Mouse (Mus musculus): ENCODE measurements around the gene 1700031F05Rik. TPM values are rescaled to one million over a fixed set of nuclear protein-coding genes. Genes with fewer than 3 reads are reported as not detected.

Gene 1700031F05Rik
- not detected in 2 replicates for polyA plus RNA-seq (2012; ENCODE audit: low replicate concordance)

DNA sequence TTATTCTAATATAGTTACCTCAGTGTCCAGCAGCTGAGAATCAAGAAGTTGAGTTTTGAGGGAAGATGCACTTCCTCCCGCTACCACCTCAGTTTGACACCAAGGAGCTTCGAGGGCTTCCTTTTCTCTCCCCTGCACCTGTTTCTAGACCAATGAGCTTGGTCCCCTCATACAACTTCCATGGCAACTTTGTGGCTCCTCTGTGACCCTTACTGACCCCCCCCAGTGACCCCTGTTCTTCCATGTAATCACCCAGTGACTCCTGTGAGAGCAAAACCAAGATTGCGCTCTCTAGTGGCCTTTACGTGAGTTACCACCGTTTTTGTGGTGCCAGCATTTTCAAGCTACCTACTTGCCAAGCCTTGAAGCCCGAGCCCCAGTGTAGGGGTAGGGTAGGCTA lies at the start of gene 1700031F05Rik:
Gene 1700031F05Rik, minus strand, starts transcription at position 101 of the 400 bp plus-strand sequence.

DNA sequence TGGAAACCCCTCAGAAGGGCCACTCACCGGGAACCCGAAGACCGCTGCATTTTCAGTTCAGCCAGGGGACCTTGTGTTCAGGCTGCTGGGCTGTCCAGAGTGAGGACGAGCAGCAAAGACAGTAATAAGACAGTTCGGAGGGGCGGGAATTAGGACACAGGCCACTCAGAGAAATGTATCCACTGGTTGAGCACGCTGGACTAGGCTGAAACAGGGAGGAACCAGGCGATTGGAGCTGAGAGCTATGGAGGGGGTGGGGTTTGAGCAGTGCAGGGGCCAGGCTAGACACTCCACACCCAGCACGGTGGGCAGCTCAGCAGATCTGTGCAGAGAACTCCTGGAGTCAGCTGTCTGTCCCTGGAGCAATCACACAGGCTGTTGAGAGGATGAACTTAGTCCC lies 40.8 kb upstream of the 1700031F05Rik start, which contains the start of the genes Dmrtc1a and 1700011M02Rik:
Gene Dmrtc1a, minus strand, starts transcription at position 101 of the 400 bp plus-strand sequence.
Gene 1700011M02Rik, plus strand, starts transcription at position 319 of the 400 bp plus-strand sequence.

DNA sequence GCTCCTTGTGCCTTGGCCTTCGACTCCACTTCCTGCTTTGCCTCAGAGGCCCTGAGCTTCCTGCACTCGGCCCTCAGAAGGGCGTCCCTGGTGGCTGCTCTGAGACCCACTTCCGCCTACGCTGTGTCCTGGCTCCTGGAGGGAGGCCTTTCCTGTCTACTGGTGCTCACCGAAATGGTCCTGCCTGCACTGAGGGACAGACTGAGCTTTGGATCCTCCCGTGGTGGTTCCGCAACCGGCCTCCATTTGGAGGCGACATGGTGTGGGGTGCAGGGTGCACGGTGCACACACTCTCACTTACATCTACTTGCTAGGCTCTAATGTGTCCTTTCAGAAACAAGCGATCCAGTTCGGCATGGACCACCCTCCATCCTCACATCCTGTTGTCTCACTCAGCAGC lies 13.3 kb downstream of the 1700031F05Rik start, which contains the start of gene Dmrtc1c2:
Gene Dmrtc1c2, minus strand, starts transcription at position 101 of the 400 bp plus-strand sequence.

Other genes with a start within 250 kb of the 1700031F05Rik start
- 0.35 and 0.71 TPM in 2 replicates for gene Phka1, start 223.7 kb downstream of the 1700031F05Rik start, polyA plus RNA-seq (2012; ENCODE audit: low replicate concordance)
- not detected in 2 replicates for gene Gm3880, start 181.0 kb downstream of the 1700031F05Rik start, polyA plus RNA-seq (2012; ENCODE audit: low replicate concordance)
- not detected in 2 replicates for gene Gm9112, start 160.3 kb downstream of the 1700031F05Rik start, polyA plus RNA-seq (2012; ENCODE audit: low replicate concordance)
- gene Dmrtc1b, start 160.1 kb downstream of the 1700031F05Rik start, polyA plus RNA-seq (2012; ENCODE audit: low replicate concordance) = not detected in 2 replicates
- not detected in 2 replicates for gene Dmrtc1c1, start 65.0 kb downstream of the 1700031F05Rik start, polyA plus RNA-seq (2012; ENCODE audit: low replicate concordance)
- gene Dmrtc1c2, start 13.4 kb downstream of the 1700031F05Rik start, polyA plus RNA-seq (2012; ENCODE audit: low replicate concordance) = not detected in 2 replicates
- gene Dmrtc1a, start 40.7 kb upstream of the 1700031F05Rik start, polyA plus RNA-seq (2012; ENCODE audit: low replicate concordance) = not detected in 2 replicates
- gene 1700011M02Rik, start 40.9 kb upstream of the 1700031F05Rik start, polyA plus RNA-seq (2012; ENCODE audit: low replicate concordance) = not detected in 2 replicates
- gene 1700018G05Rik, start 60.4 kb upstream of the 1700031F05Rik start, polyA plus RNA-seq (2012; ENCODE audit: low replicate concordance) = not detected in 2 replicates